Mouse (Mus musculus) lung, postnatal 10 days (tissue): Measurements from ENCODE around the gene Mrpl23.
A peak's percentile ranks its signal among the peaks of the same experiment; 100 is the strongest.

Experiments
- DNase-seq: peaks from one replicate; pipeline ENCODE4 v3.0.0; 2021

Mrpl23 gene

DNA sequence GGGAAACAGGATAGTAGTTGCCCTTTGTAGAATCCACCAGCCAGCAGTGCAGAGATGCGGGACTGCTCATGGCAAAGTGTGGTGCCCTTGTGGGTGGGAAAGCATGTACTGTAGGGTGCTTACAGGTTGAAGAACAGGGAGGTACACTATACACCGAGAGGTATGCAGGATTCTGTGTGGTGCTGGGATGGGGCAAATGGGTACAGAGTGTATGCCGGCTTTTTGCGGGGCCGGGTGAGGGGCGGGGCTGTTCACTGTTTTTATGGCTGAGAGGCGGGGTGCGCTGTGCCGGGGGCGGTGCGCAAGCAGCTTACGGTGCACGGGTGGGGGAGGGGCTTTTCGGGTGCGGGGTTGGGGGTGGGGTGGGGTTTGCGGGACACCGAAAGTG lies at the start of gene Mrpl23:
Mrpl23 (plus strand) TSS at position 16 of the 388 bp plus-strand sequence.
- no peak for DNase-seq

DNA sequence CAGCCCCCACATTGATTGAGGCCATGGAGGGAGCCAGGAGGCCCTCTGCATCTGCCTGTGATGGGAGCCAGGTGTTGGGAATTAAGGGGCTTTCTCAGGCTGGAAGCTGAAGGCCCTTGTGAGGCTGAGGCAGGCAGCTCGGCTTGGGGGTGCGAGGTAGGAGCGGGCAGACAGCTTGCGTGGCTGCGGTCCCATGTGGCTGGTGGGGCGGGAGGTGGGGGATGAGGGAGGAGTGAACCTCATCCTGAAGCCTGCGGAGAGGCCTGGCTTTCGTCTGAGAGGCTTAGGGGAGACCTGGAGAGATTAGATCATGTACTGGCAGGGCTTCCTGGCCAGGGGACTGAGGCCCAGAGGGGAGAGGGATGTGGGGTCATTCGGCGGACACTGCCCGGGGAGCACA lies 49.4 kb upstream of the Mrpl23 start:
- peak; percentile 30 for DNase-seq

DNA sequence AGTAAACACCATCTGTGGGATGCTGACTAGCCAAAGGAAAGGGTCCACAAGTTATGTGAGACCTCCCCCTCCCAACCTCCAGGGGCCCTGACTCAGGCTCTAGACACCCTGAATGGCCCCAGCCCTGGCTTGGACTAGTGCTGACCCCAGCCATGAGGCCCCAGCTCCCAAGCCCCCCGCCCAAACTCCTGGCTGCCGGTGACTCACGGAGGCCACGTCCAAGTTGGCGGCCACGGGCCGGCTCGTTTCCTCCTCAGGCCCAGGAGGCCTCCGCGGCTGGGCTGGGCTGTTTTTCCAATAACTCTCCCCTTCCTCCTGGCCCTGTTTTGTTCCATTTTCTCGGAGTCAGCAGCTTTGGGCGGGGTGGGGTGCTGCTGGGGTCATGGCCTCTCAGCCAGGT lies 47.7 kb upstream of the Mrpl23 start:
- DNase-seq: no peak

DNA sequence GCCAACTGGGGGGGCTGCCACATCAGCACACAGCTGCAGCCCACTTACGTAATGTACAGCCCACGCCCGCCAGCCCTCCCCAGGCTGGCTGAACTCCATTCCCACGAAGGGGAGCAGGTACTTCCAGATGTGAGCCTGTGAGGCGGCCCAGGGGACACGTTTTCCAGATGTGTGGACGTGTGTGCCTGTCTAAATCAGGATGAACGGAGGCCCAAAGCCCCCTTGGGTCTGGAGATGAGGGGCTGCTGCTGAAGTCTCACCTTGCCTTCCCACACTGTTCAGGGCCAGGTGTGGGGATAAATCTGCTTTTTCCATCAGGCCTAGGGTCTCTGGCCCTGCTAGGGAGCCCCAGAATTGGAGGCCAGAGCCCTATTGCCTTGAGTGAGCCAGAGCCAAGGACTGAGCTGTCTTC lies 45.7 kb upstream of the Mrpl23 start:
- no peak for DNase-seq

DNA sequence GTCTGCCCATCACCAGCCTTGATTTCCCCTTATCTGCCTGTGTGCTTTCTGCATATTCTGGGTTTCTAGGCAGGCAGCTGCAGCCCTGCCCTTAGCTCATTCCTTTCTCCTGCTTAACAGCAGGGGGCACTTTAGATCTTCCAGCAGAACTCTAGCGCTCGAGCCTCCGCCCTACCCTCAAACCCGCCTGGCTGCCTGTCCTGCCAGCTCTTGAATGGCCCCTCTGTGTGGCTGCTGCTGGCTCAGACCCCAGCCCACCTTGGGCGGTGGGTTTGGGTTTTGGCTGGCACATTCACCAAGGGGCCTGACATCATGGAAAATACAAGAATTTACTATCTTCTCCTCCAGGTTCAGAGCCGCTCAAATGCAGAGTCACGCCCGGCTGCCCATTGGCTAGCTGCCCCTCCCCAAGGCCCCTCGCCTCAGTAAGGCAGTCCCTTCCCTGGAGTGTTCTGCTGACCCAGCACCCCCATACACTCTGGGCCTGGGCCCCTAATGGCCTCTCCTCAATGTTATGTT lies 45.1 kb upstream of the Mrpl23 start:
- DNase-seq: peak; percentile 62

DNA sequence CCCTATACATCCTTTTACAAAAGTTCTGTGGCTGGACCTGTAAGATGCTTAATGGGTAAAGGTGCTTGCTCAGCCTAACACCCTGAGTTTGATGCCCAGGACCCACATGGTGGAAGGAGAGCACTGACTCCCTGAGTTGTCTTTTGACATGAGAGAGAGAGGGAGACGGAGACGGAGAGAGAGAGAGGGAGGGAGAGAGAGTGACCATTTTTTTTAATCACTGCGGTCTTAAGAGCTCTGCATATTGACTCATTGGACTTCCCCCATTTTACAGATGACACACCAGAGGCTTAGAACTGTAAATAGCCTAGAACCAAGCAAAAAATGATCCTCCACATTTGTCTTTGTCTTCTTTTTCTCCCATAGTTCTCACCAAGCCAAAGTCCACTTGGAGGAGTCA lies 44.4 kb upstream of the Mrpl23 start:
- no peak for DNase-seq

DNA sequence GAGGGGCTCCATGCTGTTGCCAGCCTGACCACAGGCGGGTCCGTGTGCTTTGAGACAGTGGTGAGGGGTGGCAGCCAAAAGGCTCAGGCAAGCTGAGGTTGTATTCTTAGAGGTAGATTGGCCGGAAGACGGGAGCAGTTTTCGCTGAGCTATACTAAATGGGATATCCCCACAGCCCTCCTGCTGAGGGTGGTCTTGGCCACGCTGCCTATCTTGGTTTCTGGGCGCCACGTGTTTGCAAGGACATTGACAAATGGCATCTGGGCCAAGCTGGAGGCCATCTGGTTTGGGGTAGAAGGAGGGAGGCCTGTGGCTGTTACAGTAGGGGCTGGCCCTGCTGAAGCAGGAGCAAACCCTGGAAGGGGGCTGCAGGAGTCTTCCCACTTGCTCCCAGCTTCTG lies 39.0 kb upstream of the Mrpl23 start:
- DNase-seq: no peak

DNA sequence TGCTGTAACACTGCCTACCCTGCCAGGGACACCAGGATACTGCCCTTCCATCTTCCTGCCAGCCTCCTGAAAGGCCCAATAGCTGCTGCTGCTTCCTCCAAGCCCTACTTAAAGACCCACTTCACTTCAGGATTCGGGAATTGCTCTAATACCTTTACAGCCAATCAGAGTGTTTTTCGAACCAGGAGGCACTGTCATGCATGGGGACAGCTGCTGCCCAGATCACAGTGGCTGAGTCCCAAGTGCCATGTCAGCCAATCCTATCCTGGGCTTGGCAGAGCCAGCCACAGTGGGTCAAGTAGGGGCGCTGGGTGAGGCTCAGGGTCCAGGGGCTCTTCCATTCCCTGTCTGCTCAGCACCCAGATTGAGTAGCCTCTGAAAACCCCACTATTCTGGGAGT lies 36.3 kb upstream of the Mrpl23 start:
- no peak for DNase-seq

DNA sequence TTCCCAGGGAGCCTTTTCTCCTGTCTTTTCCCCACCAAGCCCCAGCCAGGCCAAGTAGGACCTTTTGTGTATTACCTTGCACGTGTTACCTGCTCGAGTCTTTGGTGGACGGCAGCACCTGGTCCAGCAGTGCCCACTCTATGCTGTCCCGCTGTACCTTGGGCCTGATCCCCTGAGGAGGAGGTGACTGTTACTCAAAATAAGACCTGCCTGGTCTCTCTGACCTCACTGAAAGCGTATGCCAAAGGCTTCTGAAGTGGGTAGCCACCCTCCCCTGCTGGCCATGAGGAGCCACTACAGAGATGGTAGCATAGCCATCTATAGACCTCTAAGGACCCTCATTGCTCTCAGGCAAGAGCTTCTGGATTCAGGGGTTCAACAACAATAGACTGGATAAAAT lies 35.7 kb upstream of the Mrpl23 start:
- DNase-seq: no peak

DNA sequence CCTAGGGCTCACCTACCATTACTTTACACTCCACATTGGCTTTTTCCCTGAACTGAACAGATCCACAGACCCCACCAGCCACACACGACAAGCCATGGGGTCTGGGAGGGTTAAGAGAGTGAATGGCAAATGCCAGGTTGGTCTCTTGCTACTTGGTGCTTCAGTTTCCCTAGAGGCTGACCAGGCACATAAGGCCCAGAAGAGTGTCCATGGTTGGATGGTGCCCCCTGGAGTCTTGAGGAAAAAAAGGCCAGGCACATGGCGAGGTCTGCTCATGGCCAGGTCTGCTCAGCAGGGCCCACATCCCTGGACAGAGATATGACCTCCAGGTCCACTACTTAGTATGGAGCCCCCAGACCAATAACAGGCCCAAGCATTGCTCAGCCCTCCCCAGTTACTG lies 34.7 kb upstream of the Mrpl23 start:
- DNase-seq: peak; percentile 67

DNA sequence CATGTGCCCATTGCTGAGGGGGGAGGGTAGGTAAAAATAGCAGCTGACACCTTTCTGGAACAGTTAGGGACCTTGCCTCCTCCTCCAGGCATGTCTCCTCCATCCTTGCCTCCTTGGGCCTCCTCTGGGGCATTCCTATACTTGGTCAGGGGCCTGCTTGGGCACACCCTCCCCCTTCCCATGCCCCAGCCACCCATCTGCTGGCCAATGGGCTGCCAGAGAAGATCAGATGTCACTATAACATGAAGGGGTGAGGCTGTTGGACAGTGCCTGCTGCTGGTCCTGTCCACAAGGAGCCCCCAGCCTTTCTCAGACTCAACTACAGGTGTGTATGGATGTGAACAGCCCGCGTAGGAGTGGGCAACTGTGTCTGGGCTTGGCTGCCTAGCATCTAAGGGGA lies 33.9 kb upstream of the Mrpl23 start, which contains the start of gene Tnnt3:
Tnnt3 (plus strand) TSS at position 262 of the 400 bp plus-strand sequence.
- DNase-seq: no peak

DNA sequence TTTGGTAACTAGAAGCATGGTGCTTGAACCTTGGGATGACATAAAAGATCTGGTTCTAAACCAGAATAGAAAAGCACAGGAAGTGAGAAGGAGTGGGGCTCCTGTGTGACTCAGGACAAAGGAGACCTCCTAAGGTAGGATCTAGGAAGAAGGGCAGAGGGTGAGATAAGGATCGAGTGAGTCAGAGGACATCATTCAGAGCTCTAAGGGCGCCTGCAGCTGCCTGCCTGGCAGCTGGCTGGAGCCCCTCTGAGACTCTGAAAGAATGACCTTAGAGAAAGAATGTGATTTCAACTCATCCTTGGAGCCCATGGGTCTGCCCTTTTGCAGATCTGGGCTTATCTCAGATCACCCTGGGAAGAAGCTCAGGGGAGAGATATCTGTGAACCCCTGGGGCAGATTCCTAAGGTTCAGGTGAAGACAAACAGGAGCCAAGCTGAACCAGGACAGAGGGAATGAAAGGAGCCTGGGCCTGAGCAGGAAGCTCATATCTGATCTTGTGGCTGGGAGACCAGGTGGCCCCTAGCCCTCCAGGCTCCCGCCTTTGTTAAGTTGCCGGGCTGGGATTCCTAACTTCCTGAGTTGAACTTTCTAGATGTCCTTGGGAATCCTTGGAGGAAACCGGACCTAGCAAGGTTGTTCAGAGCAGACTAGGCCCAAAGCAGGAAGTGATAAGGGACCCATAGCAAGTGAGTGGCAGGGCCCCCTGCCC lies 33.3 kb upstream of the Mrpl23 start:
- no peak for DNase-seq

DNA sequence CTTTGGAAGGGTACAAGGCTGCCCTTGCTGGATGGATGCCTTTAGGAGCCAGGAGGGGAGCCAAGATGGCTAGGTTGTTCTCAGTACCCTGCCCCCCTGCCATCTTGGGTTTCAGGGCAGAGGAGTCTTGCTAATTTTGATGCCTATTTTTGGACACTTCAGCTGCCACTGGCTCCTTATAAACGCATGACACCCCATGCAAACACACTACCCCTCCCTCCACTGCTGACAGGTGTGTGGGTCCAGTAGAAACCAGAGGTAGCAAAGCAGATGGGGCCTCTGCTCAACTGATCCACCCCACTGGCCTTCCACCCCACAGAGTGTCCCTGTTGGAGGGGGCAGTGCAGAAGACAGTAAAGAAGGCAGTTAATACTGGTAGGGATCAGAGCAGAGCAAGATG lies 32.5 kb upstream of the Mrpl23 start:
- DNase-seq: no peak

DNA sequence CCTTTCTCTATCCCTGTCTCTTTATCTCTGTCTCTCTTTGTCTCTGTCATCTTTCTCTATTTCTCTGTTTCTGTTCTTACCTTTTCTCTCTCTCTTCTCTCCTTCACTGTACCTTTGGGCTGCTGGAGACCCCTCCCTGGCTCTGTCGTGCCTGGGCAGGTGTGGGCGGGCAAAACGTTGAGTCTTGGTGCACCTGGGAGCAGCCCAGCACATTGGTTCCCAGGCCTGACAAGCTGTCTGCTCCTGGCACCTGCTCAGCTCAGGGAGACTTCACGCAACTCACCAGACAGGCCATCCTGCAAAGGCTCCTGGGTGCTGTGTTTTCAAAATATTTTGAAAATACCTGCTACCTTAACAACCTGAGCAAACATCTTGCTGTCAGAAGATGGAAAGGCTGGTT lies 29.3 kb upstream of the Mrpl23 start:
- DNase-seq: no peak

DNA sequence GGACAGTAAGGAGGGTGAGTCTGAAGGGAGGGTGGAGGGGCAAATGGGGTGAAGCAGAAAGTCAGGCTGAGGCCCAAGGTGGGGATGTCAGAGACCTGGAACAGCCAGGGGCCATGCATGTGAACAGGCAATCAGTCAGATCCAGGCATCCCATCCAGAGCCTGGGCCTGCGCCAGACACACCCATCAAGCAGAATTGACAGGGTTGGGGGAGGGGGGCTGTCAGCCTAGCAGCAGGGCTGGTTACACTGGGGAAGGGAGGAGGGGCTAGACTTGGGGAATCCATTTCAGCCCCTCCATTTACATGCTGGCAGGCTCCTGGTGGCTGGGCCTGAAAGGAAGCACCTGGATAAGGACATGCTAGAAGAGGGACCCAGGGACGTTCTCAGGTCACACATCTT lies 26.5 kb upstream of the Mrpl23 start:
- no peak for DNase-seq

DNA sequence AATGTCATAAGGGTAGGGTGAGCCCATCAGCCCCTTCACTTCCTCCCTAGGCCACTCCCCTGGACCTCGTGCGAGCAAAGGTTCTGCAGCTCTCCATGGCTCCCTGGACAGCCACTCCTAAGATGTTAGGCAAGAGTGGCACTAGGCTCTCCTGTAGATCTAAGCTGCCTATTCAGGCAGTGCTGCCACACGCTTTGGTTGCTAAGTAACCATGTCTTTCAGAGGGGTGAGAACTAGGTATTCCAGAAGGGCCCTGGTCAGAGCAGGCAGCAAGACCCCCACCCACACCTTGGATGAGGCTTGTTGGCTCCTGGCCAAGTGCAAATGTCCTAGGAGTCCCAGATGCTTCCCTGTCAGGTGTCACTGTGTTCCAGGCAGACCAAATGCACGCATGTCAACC lies 26.0 kb upstream of the Mrpl23 start:
- DNase-seq: no peak

DNA sequence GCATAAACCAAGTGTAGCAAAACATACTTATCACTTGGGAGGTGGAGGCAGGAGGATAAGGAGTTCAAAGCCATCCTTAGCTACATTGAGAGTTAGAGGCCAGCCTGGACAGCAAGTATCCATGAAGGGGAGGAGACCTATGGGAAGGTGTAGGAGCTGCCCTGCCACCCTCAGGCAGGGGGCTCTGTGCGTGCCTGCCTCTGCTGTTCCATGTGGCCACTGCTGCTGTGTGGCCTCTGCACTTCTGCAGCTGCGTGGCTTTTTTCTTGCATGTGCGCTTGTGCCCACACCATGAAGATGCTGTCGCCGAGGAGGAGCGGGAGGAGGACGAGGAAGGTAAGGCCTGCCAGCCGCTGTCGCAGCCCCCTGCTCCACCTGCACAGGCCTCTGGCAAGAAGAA lies 25.0 kb upstream of the Mrpl23 start:
- DNase-seq: no peak

DNA sequence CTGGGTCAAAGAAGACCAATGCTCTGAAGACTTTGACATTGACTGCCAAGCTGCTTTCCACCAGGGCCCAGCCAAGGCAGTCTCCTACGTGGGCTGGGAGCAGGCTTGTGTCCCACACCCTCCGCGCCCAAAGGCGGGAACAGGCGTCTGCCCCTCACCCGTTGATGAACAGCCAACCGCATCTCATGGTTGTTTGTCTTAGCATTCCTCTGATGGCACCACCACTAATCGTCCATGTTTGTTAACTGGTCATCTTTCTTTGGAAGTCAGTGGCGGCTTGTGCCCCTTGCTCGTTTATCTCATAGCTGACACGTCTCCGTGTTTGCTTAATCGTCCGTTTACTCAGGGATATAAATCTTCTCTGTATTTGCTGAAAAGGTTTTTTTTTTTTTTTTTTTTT lies 23.0 kb upstream of the Mrpl23 start:
- peak; percentile 39 for DNase-seq

DNA sequence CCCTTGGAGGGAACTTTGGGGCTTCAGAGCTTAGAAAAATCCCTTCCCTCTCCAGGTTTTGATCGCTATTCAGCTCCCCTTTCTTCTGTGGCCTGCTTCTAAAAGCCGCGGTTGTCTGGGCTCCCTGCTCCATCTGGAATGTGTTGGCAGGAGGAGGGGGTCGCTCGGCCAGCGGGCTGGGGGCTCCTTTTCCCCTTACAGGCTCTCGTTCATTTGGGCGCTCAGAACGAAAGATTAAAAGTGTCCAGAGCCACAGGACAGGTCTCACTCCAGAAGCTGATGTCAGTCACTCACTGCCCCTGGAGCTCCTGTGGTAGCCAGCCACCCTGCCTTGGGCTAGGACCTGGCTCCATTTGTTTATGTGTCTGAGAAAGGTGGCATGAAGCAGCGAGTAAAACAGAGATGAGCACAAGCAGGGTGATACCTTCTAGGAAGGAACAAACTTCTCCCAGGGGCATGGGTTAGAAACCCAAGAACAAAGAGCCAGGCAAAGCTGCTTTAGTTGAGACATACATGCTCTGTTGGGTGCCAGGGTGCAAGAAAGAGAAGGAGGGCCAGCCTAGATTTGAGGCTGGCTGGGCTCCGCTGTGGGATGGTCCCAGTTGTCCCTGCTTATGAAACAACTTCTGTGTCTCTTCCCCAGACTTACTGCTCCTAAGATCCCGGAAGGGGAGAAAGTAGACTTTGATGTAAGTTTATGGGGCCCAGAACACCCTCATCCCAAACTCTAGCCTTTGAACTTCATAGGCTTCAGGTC lies 22.3 kb upstream of the Mrpl23 start:
- peak; percentile 72 for DNase-seq

DNA sequence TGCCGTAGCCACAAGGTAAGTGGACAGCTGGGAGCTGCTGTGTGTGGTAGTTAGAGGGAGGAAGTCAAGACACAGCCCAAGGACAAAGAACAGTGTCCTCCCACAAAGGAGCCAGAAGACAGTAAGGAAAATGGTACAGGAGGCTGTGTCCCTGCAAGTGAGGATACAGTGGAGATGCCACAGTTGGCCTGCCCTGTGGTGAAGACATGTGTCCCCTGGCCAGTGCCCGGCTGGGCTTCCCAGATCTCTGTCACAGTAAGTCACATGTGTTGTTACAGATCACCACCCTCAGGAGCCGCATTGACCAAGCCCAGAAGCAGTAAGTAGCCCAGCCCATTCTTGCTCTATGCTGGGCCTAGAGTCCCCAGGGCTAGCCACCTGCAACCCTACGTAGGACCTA lies 18.4 kb upstream of the Mrpl23 start:
- no peak for DNase-seq

DNA sequence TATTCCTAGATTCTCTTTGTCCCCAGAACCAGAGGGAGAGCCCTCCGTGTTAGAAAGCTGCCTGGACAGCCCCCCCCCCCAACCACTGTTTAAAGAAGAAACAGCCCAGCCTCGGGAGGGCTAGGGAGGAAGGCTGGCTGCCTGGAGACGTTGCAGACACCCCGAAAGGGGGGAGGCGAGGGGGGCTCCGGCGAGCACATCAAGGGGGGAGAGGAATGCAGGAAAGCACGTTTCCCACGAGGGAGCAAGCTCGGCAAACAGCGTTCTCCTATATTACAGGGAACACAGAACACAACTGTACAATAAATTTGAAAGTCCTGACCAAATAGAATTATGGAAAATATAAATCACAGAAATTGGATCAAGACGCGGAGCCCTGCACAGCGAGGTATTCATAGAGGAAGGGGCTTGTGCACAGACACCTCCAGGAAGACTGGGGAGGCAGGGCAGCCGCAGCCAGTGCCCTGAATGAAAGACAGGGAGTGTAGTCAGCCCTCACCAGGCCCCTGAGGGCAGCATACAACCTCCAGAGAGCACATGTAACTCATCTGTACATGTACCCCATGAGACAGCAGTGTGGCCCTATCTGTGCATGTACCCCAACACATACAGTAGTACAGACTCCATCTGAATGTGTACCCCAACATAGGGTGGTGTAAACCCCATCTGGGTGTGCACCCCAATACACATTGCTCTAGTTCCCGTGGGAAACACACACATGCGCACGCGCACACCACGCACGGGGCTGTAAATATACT lies 16.1 kb upstream of the Mrpl23 start:
- peak; percentile 51 for DNase-seq

DNA sequence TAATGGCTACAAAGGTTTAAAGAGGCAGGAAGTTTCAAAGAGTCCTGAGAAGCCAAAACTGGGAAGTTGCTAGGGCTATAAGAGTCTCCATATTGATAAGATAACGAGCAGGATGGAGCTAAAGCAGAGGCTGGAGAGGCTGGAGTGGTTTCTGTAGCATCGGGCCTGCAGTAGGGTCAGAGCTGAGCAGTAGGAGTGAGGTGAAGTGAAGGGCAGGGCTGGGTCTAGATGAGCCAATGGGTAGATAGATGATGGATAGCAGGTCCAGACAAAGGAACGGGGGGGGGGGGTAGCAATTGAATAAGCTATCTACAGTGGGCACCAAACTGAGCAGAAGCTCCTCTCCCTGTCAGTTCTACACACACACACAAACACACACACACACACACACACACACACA lies 15.0 kb upstream of the Mrpl23 start:
- DNase-seq: no peak

DNA sequence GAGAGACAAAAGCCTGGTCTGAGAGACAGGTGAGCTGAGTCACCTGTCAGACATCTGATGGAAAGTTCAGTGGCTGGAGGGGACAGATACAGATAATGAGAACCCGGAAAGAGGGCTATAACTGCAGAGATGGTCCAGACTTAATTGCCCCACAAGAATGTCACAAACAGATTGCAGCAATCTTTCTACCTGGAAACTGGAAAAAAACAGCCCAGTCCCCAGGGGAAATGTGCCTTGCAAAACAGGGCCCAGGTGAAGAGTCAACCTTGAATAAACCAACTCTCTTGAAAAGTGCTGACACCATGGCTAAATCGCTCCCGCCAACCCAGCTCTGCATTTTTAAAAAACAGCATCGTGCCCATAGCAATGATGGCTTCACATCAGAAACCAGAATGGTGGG lies 12.2 kb upstream of the Mrpl23 start:
- no peak for DNase-seq

DNA sequence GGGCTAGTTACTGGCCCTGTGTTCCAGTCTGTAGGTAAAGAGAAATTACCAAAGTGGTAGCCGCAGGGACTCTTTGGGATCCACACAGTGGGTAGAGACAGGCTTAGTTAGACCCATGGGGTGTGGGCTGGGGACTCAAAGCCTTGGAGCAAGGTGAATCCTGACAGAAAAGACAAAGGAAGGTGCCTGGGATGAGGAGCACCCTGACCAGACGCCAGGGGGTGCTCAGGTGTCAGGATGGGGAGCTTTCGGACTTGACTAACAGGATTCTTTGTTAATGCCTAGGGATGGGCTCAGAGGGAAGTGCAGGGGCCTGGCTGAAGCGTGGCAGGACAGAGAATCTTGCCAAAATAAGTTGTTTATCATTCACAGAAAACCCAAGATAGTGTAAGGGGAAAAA lies 10.1 kb upstream of the Mrpl23 start:
- DNase-seq: peak; percentile 65
